15 mouse cellular contexts compared by ENCODE assay signal in genomic region chr13:99593243-99593635, GRCm38 (mm10).
DNase-seq lines count a peak whose midpoint lies in the region; ATAC-seq and TF ChIP-seq lines count a peak whose summit lies in the region.
"Had no signal": no experiment of that assay in that cellular context is flagged by ENCODE, and none has a peak within 500 bp of the region (broad histone marks: within the 10 kb centered on the region; RNA-seq: fewer than 3 reads in every experiment).

No protein-coding gene starts in this region.

- peaks cover 14% of the 10 kb centered on the region for H3K4me1 ChIP-seq in forebrain, embryonic 11.5 days (replicated peaks; ENCODE audit: control insufficient read depth, insufficient read depth, low read length)
- H3K4me1 ChIP-seq in forebrain, embryonic 15.5 days = peaks cover 18% of the 10 kb centered on the region
- peaks cover 7% of the 10 kb centered on the region; the same call in 1 of the 2 replicates for H3K4me1 ChIP-seq in hindbrain, embryonic 11.5 days (replicated peaks; ENCODE audit: control insufficient read depth, insufficient read depth, low read length)
- peaks cover 11% of the 10 kb centered on the region; the same call in 1 of the 2 replicates for H3K4me1 ChIP-seq in hindbrain, postnatal 0 days (ENCODE audit: insufficient read depth, low read length)
- peaks cover 21% of the 10 kb centered on the region for H3K4me1 ChIP-seq in embryonic facial prominence, embryonic 13.5 days
- peaks cover 24% of the 10 kb centered on the region for H3K4me1 ChIP-seq in midbrain, embryonic 13.5 days (replicated peaks)
- H3K4me1 ChIP-seq: lung, embryonic 15.5 days had no signal

- no peak overlapping the region for H3K4me2 ChIP-seq in forebrain, embryonic 11.5 days (ENCODE audit: low read depth, low read length, severe bottlenecking)
- no peak overlapping the region for H3K4me2 ChIP-seq in forebrain, embryonic 15.5 days (replicated peaks)
- no peak overlapping the region for H3K4me2 ChIP-seq in hindbrain, embryonic 11.5 days (replicated peaks; ENCODE audit: low read depth, low read length)
- no peak overlapping the region for H3K4me2 ChIP-seq in hindbrain, postnatal 0 days (ENCODE audit: low read depth, low read length)
- peak overlapping the region; percentile 42 for H3K4me2 ChIP-seq in embryonic facial prominence, embryonic 13.5 days
- peak overlapping the region; percentile 37; the same call in 1 of the 2 replicates for H3K4me2 ChIP-seq in midbrain, embryonic 13.5 days (replicated peaks)
- H3K4me2 ChIP-seq: liver, embryonic 13.5 days had no signal

- no peak overlapping the region for H3K4me3 ChIP-seq in forebrain, embryonic 11.5 days (ENCODE audit: low read depth, low read length)
- H3K4me3 ChIP-seq in forebrain, embryonic 15.5 days = no peak overlapping the region
- H3K4me3 ChIP-seq in hindbrain, embryonic 11.5 days (ENCODE audit: low read depth, low read length) = no peak overlapping the region
- no peak overlapping the region for H3K4me3 ChIP-seq in hindbrain, postnatal 0 days (ENCODE audit: low read length)
- no peak overlapping the region for H3K4me3 ChIP-seq in embryonic facial prominence, embryonic 13.5 days
- no peak overlapping the region for H3K4me3 ChIP-seq in midbrain, embryonic 13.5 days (replicated peaks)
- H3K4me3 ChIP-seq: hindbrain, embryonic 15.5 days; liver, embryonic 13.5 days; lung, embryonic 15.5 days had no signal

- no peak for TF ChIP-seq CTCF in hindbrain, postnatal 0 days (IDR thresholded peaks at IDR 0.05; ENCODE audit: low read depth)

- no peaks in the 10 kb centered on the region for H3K9me3 ChIP-seq in forebrain, embryonic 11.5 days (ENCODE audit: control insufficient read depth, low read length)
- H3K9me3 ChIP-seq in forebrain, embryonic 15.5 days = no peaks in the 10 kb centered on the region
- H3K9me3 ChIP-seq in hindbrain, embryonic 11.5 days (ENCODE audit: control insufficient read depth, low read length) = no peaks in the 10 kb centered on the region
- H3K9me3 ChIP-seq in hindbrain, postnatal 0 days (ENCODE audit: low read length) = no peaks in the 10 kb centered on the region
- no peaks in the 10 kb centered on the region for H3K9me3 ChIP-seq in embryonic facial prominence, embryonic 13.5 days
- H3K9me3 ChIP-seq in midbrain, embryonic 13.5 days = no peaks in the 10 kb centered on the region
- H3K9me3 ChIP-seq: hindbrain, embryonic 15.5 days; liver, embryonic 13.5 days; lung, embryonic 15.5 days had no signal

- H3K36me3 ChIP-seq in forebrain, embryonic 11.5 days (ENCODE audit: control insufficient read depth, insufficient read depth, low read length) = no peaks in the 10 kb centered on the region
- H3K36me3 ChIP-seq in forebrain, embryonic 15.5 days = no peaks in the 10 kb centered on the region
- H3K36me3 ChIP-seq in hindbrain, embryonic 11.5 days (ENCODE audit: control insufficient read depth, insufficient read depth, low read length) = no peaks in the 10 kb centered on the region
- no peaks in the 10 kb centered on the region for H3K36me3 ChIP-seq in hindbrain, postnatal 0 days (ENCODE audit: insufficient read depth, low read length)
- H3K36me3 ChIP-seq in embryonic facial prominence, embryonic 13.5 days = no peaks in the 10 kb centered on the region
- no peaks in the 10 kb centered on the region for H3K36me3 ChIP-seq in midbrain, embryonic 13.5 days
- H3K36me3 ChIP-seq: hindbrain, embryonic 15.5 days; liver, embryonic 13.5 days; lung, embryonic 15.5 days had no signal

- no peak for DNase-seq in forebrain, embryonic 11.5 days (ENCODE audit: low spot score)
- no peak for DNase-seq in hindbrain, embryonic 11.5 days (ENCODE audit: low spot score)
- DNase-seq in hindbrain, postnatal 0 days (ENCODE audit: low spot score) = no peak
- DNase-seq in left cerebral cortex, adult 18-20 months (ENCODE audit: low spot score in 2 of 2) = no peak
- no peak for DNase-seq in retina, postnatal 1 day
- DNase-seq: cerebellum, postnatal 14 days; left cerebral cortex, postnatal 4 days; liver, embryonic 13.5 days; thymus, postnatal 36 days had no signal

- 52% methylated on average over 8 of the region's 8 CpGs for WGBS in forebrain, embryonic 11.5 days
- WGBS in forebrain, embryonic 15.5 days = 47% methylated on average over 8 of the region's 8 CpGs
- WGBS in hindbrain, embryonic 11.5 days = 47% methylated on average over 8 of the region's 8 CpGs
- 54% methylated on average over 8 of the region's 8 CpGs for WGBS in hindbrain, postnatal 0 days
- 49% methylated on average over 8 of the region's 8 CpGs for WGBS in embryonic facial prominence, embryonic 13.5 days
- 45% methylated on average over 8 of the region's 8 CpGs for WGBS in midbrain, embryonic 13.5 days

- ATAC-seq in forebrain, embryonic 11.5 days (replicated peaks; ENCODE audit: low FRiP score) = peak; percentile 35
- ATAC-seq in forebrain, embryonic 15.5 days (replicated peaks) = no peak
- no peak for ATAC-seq in hindbrain, embryonic 11.5 days (ENCODE audit: low FRiP score)
- ATAC-seq in hindbrain, postnatal 0 days = no peak
- ATAC-seq in embryonic facial prominence, embryonic 13.5 days (ENCODE audit: insufficient number of reproducible peaks, insufficient read depth, low FRiP score, low TSS enrichment, low read depth) = no peak
- peak; percentile 8 for ATAC-seq in midbrain, embryonic 13.5 days

- H3K9ac ChIP-seq in forebrain, embryonic 11.5 days (ENCODE audit: low read length) = no peak overlapping the region
- no peak overlapping the region for H3K9ac ChIP-seq in forebrain, embryonic 15.5 days (replicated peaks)
- no peak overlapping the region for H3K9ac ChIP-seq in hindbrain, embryonic 11.5 days (ENCODE audit: low read depth, low read length)
- H3K9ac ChIP-seq in hindbrain, postnatal 0 days (replicated peaks; ENCODE audit: low read length) = no peak overlapping the region
- H3K9ac ChIP-seq in embryonic facial prominence, embryonic 13.5 days = no peak overlapping the region
- no peak overlapping the region for H3K9ac ChIP-seq in midbrain, embryonic 13.5 days (replicated peaks)
- H3K9ac ChIP-seq: hindbrain, embryonic 15.5 days; liver, embryonic 13.5 days; lung, embryonic 15.5 days had no signal

- H3K27me3 ChIP-seq in forebrain, embryonic 11.5 days (ENCODE audit: control insufficient read depth, insufficient read depth, low read length) = no peaks in the 10 kb centered on the region
- H3K27me3 ChIP-seq in forebrain, embryonic 15.5 days = no peaks in the 10 kb centered on the region
- no peaks in the 10 kb centered on the region for H3K27me3 ChIP-seq in hindbrain, embryonic 11.5 days (ENCODE audit: control insufficient read depth, insufficient read depth, low read length)
- H3K27me3 ChIP-seq in hindbrain, postnatal 0 days (ENCODE audit: insufficient read depth, low read length) = no peaks in the 10 kb centered on the region
- H3K27me3 ChIP-seq in embryonic facial prominence, embryonic 13.5 days = peaks cover 6% of the 10 kb centered on the region
- no peaks in the 10 kb centered on the region for H3K27me3 ChIP-seq in midbrain, embryonic 13.5 days
- H3K27me3 ChIP-seq: CH12.LX; hindbrain, embryonic 15.5 days; liver, embryonic 13.5 days; lung, embryonic 15.5 days had no signal

- H3K27ac ChIP-seq in forebrain, embryonic 11.5 days (ENCODE audit: low read depth, low read length) = 0 out of 2 replicates have a peak overlapping the region, but pooled peaks have one; percentile 7
- H3K27ac ChIP-seq in forebrain, embryonic 15.5 days (replicated peaks) = no peak overlapping the region
- peak overlapping the region; percentile 53; the same call in 1 of the 2 replicates for H3K27ac ChIP-seq in hindbrain, embryonic 11.5 days (ENCODE audit: low read depth, low read length)
- H3K27ac ChIP-seq in hindbrain, postnatal 0 days = no peak overlapping the region
- H3K27ac ChIP-seq in embryonic facial prominence, embryonic 13.5 days = no peak overlapping the region
- H3K27ac ChIP-seq in midbrain, embryonic 13.5 days = peak overlapping the region; percentile 82
- H3K27ac ChIP-seq: hindbrain, embryonic 15.5 days; liver, embryonic 13.5 days; lung, embryonic 15.5 days had no signal

Comparison
In these comparisons a context has a peak if more than half of its experiments do, and no peak if none do; other contexts are left out.
1. ATAC-seq: peak in forebrain, embryonic 11.5 days (single experiment) and midbrain, embryonic 13.5 days (single experiment); none in forebrain, embryonic 15.5 days (single experiment), hindbrain, embryonic 11.5 days (single experiment), hindbrain, postnatal 0 days (single experiment) and embryonic facial prominence, embryonic 13.5 days (single experiment).
2. H3K27ac ChIP-seq: peak in forebrain, embryonic 11.5 days (single experiment), hindbrain, embryonic 11.5 days (single experiment) and midbrain, embryonic 13.5 days (single experiment); none in forebrain, embryonic 15.5 days (single experiment), hindbrain, postnatal 0 days (single experiment) and embryonic facial prominence, embryonic 13.5 days (single experiment).
3. H3K4me2 ChIP-seq: peak in embryonic facial prominence, embryonic 13.5 days (single experiment) and midbrain, embryonic 13.5 days (single experiment); none in forebrain, embryonic 11.5 days (single experiment), forebrain, embryonic 15.5 days (single experiment), hindbrain, embryonic 11.5 days (single experiment) and hindbrain, postnatal 0 days (single experiment).